Mouse (Mus musculus) CH12.LX (cell line): ENCODE data around the gene Ckap4. TPM values are rescaled to one million over a fixed set of nuclear protein-coding genes. Genes with fewer than 3 reads are reported as not detected.

Source experiments
- DNase-seq: peaks from one replicate; pipeline ENCODE4 v3.0.0-alpha.2; 2013; ENCODE audit errors: extremely low read depth
- H3K27ac ChIP-seq: 2 replicates; pipeline ENCODE4 v1.5.1; 2012; ENCODE audit warnings: low read depth, mild to moderate bottlenecking, control low read depth, moderate library complexity; ENCODE audit not compliant: insufficient read depth
- H3K27me3 ChIP-seq: replicated peaks from 2 replicates; pipeline ENCODE3; 2012; ENCODE audit warnings: inconsistent platforms
- H3K36me3 ChIP-seq, 2 experiments: replicated peaks in 1 of 2; 2 replicates each; pipeline versions ENCODE3 to v1.6.1; 2012; ENCODE audit warnings: inconsistent platforms in 1 of 2, low read length in 1 of 2, mild to moderate bottlenecking in 1 of 2, mixed read lengths in 1 of 2, moderate library complexity in 1 of 2; ENCODE audit not compliant: control insufficient read depth in 1 of 2, insufficient read depth in 1 of 2
- H3K4me1 ChIP-seq, 2 experiments: 2 replicates each; pipeline ENCODE4 v1.6.1; 2012; ENCODE audit warnings: inconsistent platforms in 1 of 2, moderate library complexity in 1 of 2; ENCODE audit not compliant: insufficient read depth in 2 of 2, control insufficient read depth in 1 of 2
- H3K4me2 ChIP-seq: 2 replicates; pipeline ENCODE4 v1.6.1; 2012; ENCODE audit warnings: low read depth, mild to moderate bottlenecking, control low read depth; ENCODE audit not compliant: poor library complexity, insufficient read depth, severe bottlenecking
- H3K4me3 ChIP-seq, 3 experiments: fragments of 150-350 bp in 1 of 3; sonication (generic) in 1 of 3; replicated peaks in 1 of 3; 2 replicates each; pipeline versions ENCODE3 to v1.5.1; 2011 to 2012; ENCODE audit warnings: low read depth in 2 of 3, low read length in 2 of 3, mild to moderate bottlenecking in 2 of 3, moderate library complexity in 2 of 3, control low read depth in 1 of 3, improper control_type of control experiment in 1 of 3, inconsistent platforms in 1 of 3, mixed read lengths in 1 of 3; ENCODE audit not compliant: poor library complexity in 1 of 3
- H3K79me2 ChIP-seq: replicated peaks from 2 replicates; pipeline ENCODE4 v1.6.1; 2012; ENCODE audit warnings: mild to moderate bottlenecking, moderate library complexity; ENCODE audit not compliant: control insufficient read depth, poor library complexity, insufficient read depth, severe bottlenecking; ENCODE audit errors: extremely low read depth
- H3K9ac ChIP-seq: 2 replicates; pipeline ENCODE4 v1.6.1; 2012; ENCODE audit warnings: low read depth, mild to moderate bottlenecking, control low read depth, moderate library complexity; ENCODE audit not compliant: insufficient read depth
- H3K9me3 ChIP-seq: replicated peaks from 2 replicates; pipeline ENCODE3; 2012; ENCODE audit warnings: low read length, inconsistent platforms, mixed read lengths
- CHD2 ChIP-seq: IDR thresholded peaks from 2 replicates; pipeline ENCODE4 v1.6.1; 2011; ENCODE audit warnings: low read length, improper control_type of control experiment
- CTCF ChIP-seq, 2 experiments: IDR thresholded peaks in 1 of 2; conservative IDR thresholded peaks in 1 of 2; 2 replicates each; pipeline ENCODE4 v1.5.1; 2011 to 2012; ENCODE audit warnings: low read depth in 2 of 2, low read length in 2 of 2, improper control_type of control experiment in 1 of 2, inconsistent platforms in 1 of 2, mild to moderate bottlenecking in 1 of 2, moderate library complexity in 1 of 2
- E2F4 ChIP-seq: IDR thresholded peaks from 2 replicates; pipeline ENCODE4 v1.6.1; 2011; ENCODE audit warnings: low read depth, low read length, improper control_type of control experiment; ENCODE audit not compliant: insufficient replicate concordance
- ELF1 ChIP-seq: IDR thresholded peaks from 2 replicates; pipeline ENCODE4 v1.6.1; 2014; ENCODE audit warnings: low read depth, mild to moderate bottlenecking, inconsistent platforms, low read length, improper control_type of control experiment
- EP300 ChIP-seq: IDR thresholded peaks from 2 replicates; pipeline ENCODE4 v1.6.1; 2011; ENCODE audit warnings: low read length, improper control_type of control experiment
- IRF4 ChIP-seq: IDR thresholded peaks from 2 replicates; pipeline ENCODE4 v1.6.1; 2014; ENCODE audit warnings: low read depth, mild to moderate bottlenecking, inconsistent platforms, low read length, improper control_type of control experiment
- KAT2A ChIP-seq: IDR thresholded peaks from 2 replicates; pipeline ENCODE4 v1.6.1; 2012; ENCODE audit warnings: low read length, improper control_type of control experiment, inconsistent platforms; ENCODE audit not compliant: insufficient replicate concordance
- MAFK ChIP-seq: IDR thresholded peaks from 2 replicates; pipeline ENCODE4 v1.6.1; 2011; ENCODE audit warnings: low read length, improper control_type of control experiment; ENCODE audit not compliant: insufficient replicate concordance
- MAX ChIP-seq: IDR thresholded peaks from 2 replicates; pipeline ENCODE4 v1.6.1; 2011; ENCODE audit warnings: low read length, improper control_type of control experiment
- MAZ ChIP-seq: IDR thresholded peaks from 2 replicates; pipeline ENCODE4 v1.6.1; 2012; ENCODE audit warnings: low read depth, mild to moderate bottlenecking, inconsistent platforms, low read length, improper control_type of control experiment, moderate library complexity
- MEF2A ChIP-seq: IDR thresholded peaks from 2 replicates; pipeline ENCODE4 v1.6.1; 2014; ENCODE audit warnings: low read depth, mild to moderate bottlenecking, inconsistent platforms, low read length, improper control_type of control experiment, borderline replicate concordance
- NELFE ChIP-seq: IDR thresholded peaks from 2 replicates; pipeline ENCODE4 v1.6.1; 2011; ENCODE audit warnings: low read depth, low read length, improper control_type of control experiment
- NRF1 ChIP-seq: IDR thresholded peaks from 2 replicates; pipeline ENCODE4 v1.6.1; 2014; ENCODE audit warnings: low read depth, mild to moderate bottlenecking, inconsistent platforms, low read length, improper control_type of control experiment, moderate library complexity
- PAX5 ChIP-seq: IDR thresholded peaks from 2 replicates; pipeline ENCODE4 v1.6.1; 2012; ENCODE audit warnings: low read length, inconsistent platforms, mixed read lengths
- POLR2A ChIP-seq: IDR thresholded peaks from 2 replicates; pipeline ENCODE4 v1.6.1; 2011; ENCODE audit warnings: low read depth, mild to moderate bottlenecking, improper control_type of control experiment, low read length
- RAD21 ChIP-seq: IDR thresholded peaks from 2 replicates; pipeline ENCODE4 v1.6.1; 2011; ENCODE audit warnings: low read depth, mild to moderate bottlenecking, low read length, improper control_type of control experiment, moderate library complexity
- SIN3A ChIP-seq: IDR thresholded peaks from 2 replicates; pipeline ENCODE4 v1.6.1; 2012; ENCODE audit warnings: low read length, improper control_type of control experiment, inconsistent platforms
- TBP ChIP-seq: conservative IDR thresholded peaks from 2 replicates; pipeline ENCODE4 v1.6.1; 2011; ENCODE audit warnings: low read depth, low read length, improper control_type of control experiment
- TCF12 ChIP-seq: IDR thresholded peaks from 2 replicates; pipeline ENCODE4 v1.6.1; 2014; ENCODE audit warnings: low read depth, mild to moderate bottlenecking, inconsistent platforms, low read length, improper control_type of control experiment
- UBTF ChIP-seq: IDR thresholded peaks from 2 replicates; pipeline ENCODE4 v1.6.1; 2012; ENCODE audit warnings: low read depth, mild to moderate bottlenecking, inconsistent platforms, low read length, improper control_type of control experiment, moderate library complexity
- USF1 ChIP-seq: IDR thresholded peaks from 2 replicates; pipeline ENCODE4 v1.6.1; 2014; ENCODE audit warnings: low read depth, mild to moderate bottlenecking, inconsistent platforms, low read length, improper control_type of control experiment
- USF2 ChIP-seq: conservative IDR thresholded peaks from 2 replicates; pipeline ENCODE4 v1.6.1; 2011; ENCODE audit warnings: low read depth, low read length, improper control_type of control experiment
- ZKSCAN1 ChIP-seq: IDR thresholded peaks from 2 replicates; pipeline ENCODE4 v1.6.1; 2012; ENCODE audit warnings: low read depth, inconsistent platforms, low read length, improper control_type of control experiment, borderline replicate concordance
- ZNF384 ChIP-seq: IDR thresholded peaks from 2 replicates; pipeline ENCODE4 v1.6.1; 2012; ENCODE audit warnings: low read depth, low read length, improper control_type of control experiment, inconsistent platforms
- dilution Hi-C: fragments of 300-500 bp; cut with MboI; formaldehyde crosslinking; loops from 2 replicates; pipeline ENCODE4 v1.14.3; 2020; ENCODE audit warnings: low sequenced_read_pairs; ENCODE audit not compliant: extremely low pct_unique_long_range_greater_than_20kb, extremely low pct_ligation_motif_present
- in situ Hi-C: fragments of 300-500 bp; cut with MboI; formaldehyde crosslinking; loops from 3 replicates; pipeline ENCODE4 v1.14.3; 2019; ENCODE audit warnings: low sequenced_read_pairs, low pct_ligation_motif_present, low pct_unique_long_range_greater_than_20kb, mixed read lengths
- polyA plus RNA-seq: library from polyadenylated mRNA; unstranded; fragments of >175 nt; gene quantifications from 2 replicates; pipeline ENCODE4 v1.2.1, GENCODE M21; 2012; ENCODE audit warnings: low read depth; ENCODE audit not compliant: insufficient read length
- total RNA-seq, 2 experiments: library from RNA; depleted of rRNA; stranded (reverse); fragments of 300-350 nt in 1 of 2; fragments of >200 nt in 1 of 2; gene quantifications; 2 replicates each; pipeline ENCODE4 v1.2.3; 2012 to 2014

The Ckap4 gene
- total and polyA plus RNA-seq, 3 experiments: 24.4 to 71.2 (median 35.0) TPM

DNA sequence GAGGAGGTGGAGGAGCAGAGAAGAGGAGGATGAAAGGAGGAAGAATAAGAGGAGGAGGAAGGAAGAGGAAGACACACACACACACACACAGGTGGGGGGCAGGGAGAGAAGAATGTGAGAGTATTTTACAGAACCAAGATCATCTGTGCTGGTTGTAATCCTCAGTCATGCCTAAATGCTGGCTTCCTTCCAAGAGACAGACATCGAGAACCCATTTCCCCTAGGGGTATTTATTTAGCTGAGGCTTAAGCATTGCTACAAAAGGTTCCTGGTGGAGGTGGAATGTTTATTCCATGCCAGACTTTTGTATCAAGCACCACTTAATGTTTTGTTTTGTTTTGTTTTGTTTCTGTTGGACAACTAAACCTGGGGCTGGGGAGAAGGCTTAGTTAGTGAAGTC lies 49.2 kb downstream of the Ckap4 start:
- TF ChIP-seq NRF1 (no peak), E2F4 (no peak), MAFK (no peak), TCF12 (no peak), ZKSCAN1 (no peak), NELFE (no peak), MEF2A (no peak), ELF1 (no peak), SIN3A (no peak), ZNF384 (no peak), USF2 (no peak), IRF4 (no peak), KAT2A (no peak), CHD2 (no peak), UBTF (no peak), RAD21 (no peak), TBP (no peak), PAX5 (no peak), POLR2A (no peak), EP300 (no peak)
- no peaks in the 10 kb centered on the region for H3K36me3 ChIP-seq
- peaks cover 5 to 16% of the 10 kb centered on the region in 2 experiments; a peak in 3 of 4 replicates for H3K4me1 ChIP-seq
- H3K9me3 ChIP-seq: peaks cover 7% of the 10 kb centered on the region
- DNase-seq: no peak
- in situ Hi-C loops (no loop called here), dilution Hi-C loops (no loop called here)
- H3K79me2 ChIP-seq: no peaks in the 10 kb centered on the region
- H3K9ac ChIP-seq: no peak overlapping the region
- no peak overlapping the region for H3K4me3 ChIP-seq
- H3K27me3 ChIP-seq: no peaks in the 10 kb centered on the region
- no peak overlapping the region for H3K27ac ChIP-seq
- H3K4me2 ChIP-seq: no peak overlapping the region

GRCm38 (mm10) chr10:84483553-84483952 lies 50.3 kb downstream of the Ckap4 start:
- no peak overlapping the region for H3K9ac ChIP-seq
- no peak overlapping the region for H3K4me3 ChIP-seq
- no peak overlapping the region for H3K27ac ChIP-seq
- no peak overlapping the region for H3K4me2 ChIP-seq
- dilution Hi-C loops: no loop called here
- in situ Hi-C loops: no loop called here
- H3K79me2 ChIP-seq: no peaks in the 10 kb centered on the region
- H3K9me3 ChIP-seq: peaks cover 7% of the 10 kb centered on the region
- no peaks in the 10 kb centered on the region for H3K27me3 ChIP-seq
- H3K4me1 ChIP-seq: peaks cover 5 to 16% of the 10 kb centered on the region in 2 experiments; a peak in 3 of 4 replicates
- no peaks in the 10 kb centered on the region for H3K36me3 ChIP-seq
- no peak for DNase-seq
- TF ChIP-seq MEF2A: no peak
- no peak for TF ChIP-seq ZNF384
- TF ChIP-seq MAX: no peak
- no peak for TF ChIP-seq SIN3A
- no peak for TF ChIP-seq E2F4
- TF ChIP-seq MAZ: no peak
- TF ChIP-seq CTCF (conservative IDR thresholded peaks at IDR 0.05 in 1 of 2, IDR thresholded peaks at IDR 0.05 in 1 of 2; ENCODE audit: low read depth in 2 of 2, low read length in 2 of 2): no peak
- TF ChIP-seq USF1: no peak
- TF ChIP-seq NELFE: no peak
